Mouse (Mus musculus): ENCODE measurements around the gene Pkhd1.

DNA sequence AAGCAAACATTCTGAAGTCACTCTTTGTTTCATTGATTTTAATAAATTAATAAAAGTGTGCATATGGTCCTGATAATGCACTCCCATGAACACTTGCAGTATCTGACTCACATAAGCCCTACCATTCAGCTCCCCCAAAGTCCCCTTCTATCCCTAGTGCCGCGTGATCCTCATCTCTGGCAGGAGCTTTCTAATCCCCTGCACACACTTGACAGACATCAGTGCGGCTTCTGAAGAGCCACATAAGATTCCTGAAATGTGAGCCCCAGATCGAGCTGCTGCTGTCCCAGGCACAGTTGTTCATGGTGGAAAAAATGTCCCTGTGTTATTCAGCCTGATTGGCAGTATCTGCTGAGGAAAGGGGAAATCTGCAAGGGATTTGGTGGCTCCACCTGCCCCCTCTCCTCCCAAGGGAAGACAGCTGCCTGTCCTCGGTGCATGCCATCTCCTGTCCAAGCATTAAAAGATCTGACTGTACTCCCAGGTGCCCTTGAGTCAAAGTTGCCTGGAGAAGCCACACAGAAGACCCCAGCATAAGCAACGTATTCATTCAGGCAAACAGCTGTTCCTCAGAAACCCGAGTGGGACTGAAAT is 15.5 kb upstream of the Pkhd1 start:
- no peak for TF ChIP-seq GATA1 (IDR thresholded peaks at IDR 0.05; ENCODE audit: low read length)
- TF ChIP-seq TAL1 (IDR thresholded peaks at IDR 0.05; ENCODE audit: low read length), result no peak
